Mouse (Mus musculus): ENCODE measurements around the gene Lats1.

DNA sequence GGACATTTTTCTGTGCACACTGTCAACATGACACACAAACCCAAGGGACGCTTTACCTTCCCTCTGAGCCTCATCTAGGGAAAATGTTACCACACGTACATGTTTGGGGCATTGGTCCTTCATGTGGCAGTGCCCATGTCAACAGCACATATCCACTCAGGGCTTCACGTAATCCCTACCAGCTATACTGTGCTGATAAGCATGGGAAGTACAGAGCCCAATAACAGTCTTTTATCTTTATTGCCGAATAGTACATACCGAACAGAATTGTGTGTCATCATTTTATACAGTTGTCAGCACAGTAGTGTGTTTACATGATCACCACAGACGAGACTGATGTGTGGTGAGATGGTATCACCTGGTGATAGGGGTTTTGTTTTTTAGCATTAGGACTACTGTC is 5.9 kb downstream of the Lats1 start:
- no peak for TF ChIP-seq EP300 (IDR thresholded peaks at IDR 0.05; ENCODE audit: low read depth)
- no peak for TF ChIP-seq CTCF (IDR thresholded peaks at IDR 0.05; ENCODE audit: low read depth)

Data from liver, postnatal 0 days (tissue).